ENCODE assay signal across 20 mouse cellular contexts in the genomic region with DNA sequence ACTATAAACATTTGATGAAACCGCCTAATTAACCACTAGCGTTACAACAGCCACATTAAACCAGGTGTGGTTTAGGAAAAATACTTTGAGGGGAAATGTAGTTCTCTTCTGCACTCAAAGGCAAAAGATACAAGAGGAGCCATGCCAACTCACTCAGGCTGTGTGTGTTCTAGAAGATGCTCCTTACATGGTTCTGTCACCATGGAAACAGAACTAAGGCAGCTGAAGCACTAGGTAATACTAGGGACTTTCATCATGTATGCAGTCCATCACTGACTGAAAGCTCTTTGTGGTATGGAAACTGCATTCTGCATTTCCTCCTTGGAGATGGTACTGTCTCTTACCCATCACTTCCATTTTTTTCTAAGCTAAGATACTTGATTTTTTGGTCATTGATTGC.
A peak's percentile ranks its signal among the peaks of the same experiment; 100 is the strongest.
DNase-seq lines count a peak whose midpoint lies in the region; ATAC-seq and TF ChIP-seq lines count a peak whose summit lies in the region.
"Had no signal": no experiment of that assay in that cellular context is flagged by ENCODE, and none has a peak within 500 bp of the region (broad histone marks: within the 10 kb centered on the region; RNA-seq: fewer than 3 reads in every experiment).

No protein-coding gene starts in this region.

- no peak for TF ChIP-seq CTCF in forebrain, postnatal 0 days (IDR thresholded peaks at IDR 0.05; ENCODE audit: low read depth)
- no peak for TF ChIP-seq CTCF in hindbrain, postnatal 0 days (IDR thresholded peaks at IDR 0.05; ENCODE audit: low read depth)

- H3K4me3 ChIP-seq in forebrain, postnatal 0 days (ENCODE audit: low read depth, low read length): no peak overlapping the region
- no peak overlapping the region for H3K4me3 ChIP-seq in forebrain, embryonic 15.5 days
- H3K4me3 ChIP-seq in hindbrain, postnatal 0 days (ENCODE audit: low read length): no peak overlapping the region
- H3K4me3 ChIP-seq in hindbrain, embryonic 12.5 days: no peak overlapping the region
- no peak overlapping the region for H3K4me3 ChIP-seq in midbrain, embryonic 14.5 days (replicated peaks; ENCODE audit: low read depth, low read length)
- H3K4me3 ChIP-seq in midbrain, embryonic 10.5 days: no peak overlapping the region
- H3K4me3 ChIP-seq: embryonic facial prominence, embryonic 10.5 days; forebrain, embryonic 13.5 days; heart, adult 2 months; heart, embryonic 15.5 days; hindbrain, embryonic 10.5 days; intestine, embryonic 15.5 days had no signal

- H3K27me3 ChIP-seq in forebrain, postnatal 0 days (ENCODE audit: insufficient read depth, low read length): no peaks in the 10 kb centered on the region
- no peaks in the 10 kb centered on the region for H3K27me3 ChIP-seq in forebrain, embryonic 15.5 days
- H3K27me3 ChIP-seq in hindbrain, postnatal 0 days (ENCODE audit: insufficient read depth, low read length): no peaks in the 10 kb centered on the region
- H3K27me3 ChIP-seq in hindbrain, embryonic 12.5 days: no peaks in the 10 kb centered on the region
- no peaks in the 10 kb centered on the region for H3K27me3 ChIP-seq in midbrain, embryonic 14.5 days (ENCODE audit: control insufficient read depth, insufficient read depth, low read length)
- no peaks in the 10 kb centered on the region for H3K27me3 ChIP-seq in midbrain, embryonic 10.5 days (ENCODE audit: low read depth, poor library complexity, severe bottlenecking)
- H3K27me3 ChIP-seq: forebrain, embryonic 13.5 days; heart, embryonic 15.5 days; intestine, embryonic 15.5 days had no signal

- peaks cover 6% of the 10 kb centered on the region; the same call in 1 of the 2 replicates for H3K4me1 ChIP-seq in forebrain, postnatal 0 days (ENCODE audit: insufficient read depth)
- H3K4me1 ChIP-seq in forebrain, embryonic 15.5 days: peaks cover 17% of the 10 kb centered on the region
- H3K4me1 ChIP-seq in hindbrain, postnatal 0 days (ENCODE audit: insufficient read depth, low read length): peaks cover 11% of the 10 kb centered on the region; the same call in 1 of the 2 replicates
- H3K4me1 ChIP-seq in hindbrain, embryonic 12.5 days: peaks cover 7% of the 10 kb centered on the region
- 0 out of 2 replicates have a peak, but pooled peaks cover 8% of the 10 kb centered on the region for H3K4me1 ChIP-seq in midbrain, embryonic 14.5 days (ENCODE audit: control insufficient read depth, insufficient read depth, low read length)
- peaks cover 13% of the 10 kb centered on the region for H3K4me1 ChIP-seq in midbrain, embryonic 10.5 days

- ATAC-seq in forebrain, postnatal 0 days: peak; percentile 87
- no peak for ATAC-seq in forebrain, embryonic 15.5 days (replicated peaks)
- no peak for ATAC-seq in hindbrain, postnatal 0 days
- ATAC-seq in hindbrain, embryonic 12.5 days (ENCODE audit: low FRiP score): no peak
- no peak for ATAC-seq in midbrain, embryonic 14.5 days (ENCODE audit: low FRiP score, low TSS enrichment)
- ATAC-seq: activated CD4-positive, CD25-positive, alpha-beta regulatory T cell, adult 4 months; forebrain, embryonic 13.5 days; intestine, embryonic 15.5 days had no signal

- DNase-seq in forebrain, postnatal 0 days: peak; percentile 58
- DNase-seq in hindbrain, postnatal 0 days (ENCODE audit: low spot score): peak; percentile 40
- DNase-seq in midbrain, embryonic 14.5 days: peak; percentile 43
- no peak for DNase-seq in midbrain, embryonic 10.5 days (ENCODE audit: low spot score)
- DNase-seq in brain, adult 2 months (ENCODE audit: low read depth, low spot score): peak; percentile 61
- no peak for DNase-seq in spleen, adult 12 weeks (ENCODE audit: low spot score)
- DNase-seq: adrenal gland, postnatal 14 days; cerebellum, adult 2 months; cerebellum, postnatal 10 days; heart, adult 2 months; heart, postnatal 14 days had no signal

- no peak overlapping the region for H3K4me2 ChIP-seq in forebrain, postnatal 0 days (ENCODE audit: low read depth)
- H3K4me2 ChIP-seq in forebrain, embryonic 15.5 days (replicated peaks): no peak overlapping the region
- H3K4me2 ChIP-seq in hindbrain, postnatal 0 days (ENCODE audit: low read depth, low read length): no peak overlapping the region
- H3K4me2 ChIP-seq in hindbrain, embryonic 12.5 days (replicated peaks): no peak overlapping the region
- H3K4me2 ChIP-seq in midbrain, embryonic 14.5 days (ENCODE audit: low read length): no peak overlapping the region
- H3K4me2 ChIP-seq: forebrain, embryonic 13.5 days; heart, embryonic 11.5 days; heart, embryonic 15.5 days; intestine, embryonic 15.5 days had no signal

- H3K9me3 ChIP-seq in forebrain, postnatal 0 days (ENCODE audit: low read length): no peaks in the 10 kb centered on the region
- no peaks in the 10 kb centered on the region for H3K9me3 ChIP-seq in forebrain, embryonic 15.5 days
- no peaks in the 10 kb centered on the region for H3K9me3 ChIP-seq in hindbrain, postnatal 0 days (ENCODE audit: low read length)
- no peaks in the 10 kb centered on the region for H3K9me3 ChIP-seq in hindbrain, embryonic 12.5 days (replicated peaks)
- H3K9me3 ChIP-seq in midbrain, embryonic 14.5 days (ENCODE audit: control insufficient read depth, low read length): no peaks in the 10 kb centered on the region
- no peaks in the 10 kb centered on the region for H3K9me3 ChIP-seq in midbrain, embryonic 10.5 days (replicated peaks)
- H3K9me3 ChIP-seq: embryonic facial prominence, embryonic 10.5 days; forebrain, embryonic 13.5 days; heart, embryonic 15.5 days; hindbrain, embryonic 10.5 days; intestine, embryonic 15.5 days had no signal

- H3K27ac ChIP-seq in forebrain, postnatal 0 days (ENCODE audit: low read depth, low read length): no peak overlapping the region
- H3K27ac ChIP-seq in forebrain, embryonic 15.5 days (replicated peaks): no peak overlapping the region
- H3K27ac ChIP-seq in hindbrain, postnatal 0 days: no peak overlapping the region
- no peak overlapping the region for H3K27ac ChIP-seq in hindbrain, embryonic 12.5 days
- no peak overlapping the region for H3K27ac ChIP-seq in midbrain, embryonic 14.5 days (replicated peaks; ENCODE audit: low read depth, low read length)
- H3K27ac ChIP-seq in midbrain, embryonic 10.5 days (replicated peaks): no peak overlapping the region
- H3K27ac ChIP-seq: embryonic facial prominence, embryonic 10.5 days; forebrain, embryonic 13.5 days; heart, adult 2 months; heart, embryonic 15.5 days; hindbrain, embryonic 10.5 days; intestine, embryonic 15.5 days had no signal

- H3K9ac ChIP-seq in forebrain, postnatal 0 days: no peak overlapping the region
- no peak overlapping the region for H3K9ac ChIP-seq in forebrain, embryonic 15.5 days (replicated peaks)
- H3K9ac ChIP-seq in hindbrain, postnatal 0 days (replicated peaks; ENCODE audit: low read length): no peak overlapping the region
- no peak overlapping the region for H3K9ac ChIP-seq in hindbrain, embryonic 12.5 days
- H3K9ac ChIP-seq in midbrain, embryonic 14.5 days (replicated peaks; ENCODE audit: low read length): no peak overlapping the region
- H3K9ac ChIP-seq: forebrain, embryonic 13.5 days; heart, embryonic 15.5 days; intestine, embryonic 15.5 days had no signal

- H3K36me3 ChIP-seq in forebrain, postnatal 0 days (ENCODE audit: insufficient read depth): no peaks in the 10 kb centered on the region
- no peaks in the 10 kb centered on the region for H3K36me3 ChIP-seq in forebrain, embryonic 15.5 days
- no peaks in the 10 kb centered on the region for H3K36me3 ChIP-seq in hindbrain, postnatal 0 days (ENCODE audit: insufficient read depth, low read length)
- H3K36me3 ChIP-seq in hindbrain, embryonic 12.5 days: no peaks in the 10 kb centered on the region
- H3K36me3 ChIP-seq in midbrain, embryonic 14.5 days (ENCODE audit: control insufficient read depth, insufficient read depth, low read length): no peaks in the 10 kb centered on the region
- H3K36me3 ChIP-seq in midbrain, embryonic 10.5 days: no peaks in the 10 kb centered on the region
- H3K36me3 ChIP-seq: embryonic facial prominence, embryonic 10.5 days; heart, embryonic 15.5 days; hindbrain, embryonic 10.5 days; intestine, embryonic 15.5 days had no signal

- 56% methylated on average over 2 of the region's 2 CpGs for WGBS in forebrain, postnatal 0 days
- WGBS in forebrain, embryonic 15.5 days: 61% methylated on average over 2 of the region's 2 CpGs
- 83% methylated on average over 2 of the region's 2 CpGs for WGBS in hindbrain, postnatal 0 days
- 94% methylated on average over 2 of the region's 2 CpGs for whole genome bisulfite sequencing in hindbrain, embryonic 12.5 days
- 89% methylated on average over 2 of the region's 2 CpGs for WGBS in midbrain, embryonic 14.5 days
- 92% methylated on average over 2 of the region's 2 CpGs for WGBS in midbrain, embryonic 10.5 days

Comparison
In these comparisons a context has a peak if more than half of its experiments do, and no peak if none do; other contexts are left out.
1. DNase-seq: peak in forebrain, postnatal 0 days (single experiment), hindbrain, postnatal 0 days (single experiment), midbrain, embryonic 14.5 days (single experiment) and brain, adult 2 months (single experiment); none in midbrain, embryonic 10.5 days (single experiment) and spleen, adult 12 weeks (single experiment).